Mouse (Mus musculus): ENCODE results near the gene Meis2. TPM values are rescaled to one million over a fixed set of nuclear protein-coding genes. Genes with fewer than 3 reads are reported as not detected.
A peak's percentile ranks its signal among the peaks of the same experiment; 100 is the strongest.

Meis2 gene
- total RNA-seq (2021): 1 to 10 TPM in 1 of 2 experiments, under 1 TPM in 1; 0.84 to 1.3 TPM
- long read RNA-seq, experiment 1: 0 reads
- long read RNA-seq, experiment 2, partial matches to known transcripts: 1 of 1 reads
- long read RNA-seq, experiment 2, other reads (novel, unspliced or antisense): 0 of 1 reads

- Histone ChIP-seq H3K4me3 (peak within 1 kb of the TSS; percentile 70), H3K27ac (peak within 1 kb of the TSS; percentile 80)
- peak; percentile 79 for DNase-seq
- intact Hi-C loops (cut with DNase I): no loop called here
- no peak for TF ChIP-seq CTCF (IDR thresholded peaks at IDR 0.05)
These were observed at the start of gene Meis2 for GRCm38 (mm10) chr2:116065570-116066005. Gene Meis2, minus strand, starts transcription at chr2:116065839.

- Histone ChIP-seq H3K27ac (no peak overlapping the region), H3K4me3 (no peak overlapping the region)
- intact Hi-C loops (cut with DNase I): loop anchor here (10.0 kb wide), 2 partner anchors 251 to 591 kb away; no protein-coding TSS in a partner anchor
- DNase-seq: no peak
- peak; percentile 36 for TF ChIP-seq CTCF (IDR thresholded peaks at IDR 0.05)
These were observed 40.6 kb upstream of the Meis2 start for GRCm38 (mm10) chr2:116106194-116106593.

GRCm38 (mm10) chr2:116105179-116105578 lies 39.5 kb upstream of the Meis2 start:
- no peak overlapping the region for H3K4me3 ChIP-seq
- no peak overlapping the region for H3K27ac ChIP-seq
- intact Hi-C loops (cut with DNase I): loop anchor here (10.0 kb wide), 2 partner anchors 250 to 590 kb away; no protein-coding TSS in a partner anchor
- DNase-seq: no peak
- peak; percentile 43 for TF ChIP-seq CTCF (IDR thresholded peaks at IDR 0.05)

GRCm38 (mm10) chr2:116103411-116103996 lies 37.9 kb upstream of the Meis2 start:
- no peak overlapping the region for H3K4me3 ChIP-seq
- no peak for TF ChIP-seq CTCF (IDR thresholded peaks at IDR 0.05)
- DNase-seq: no peak
- intact Hi-C loops (cut with DNase I): loop anchor here (10.0 kb wide), 2 partner anchors 249 to 589 kb away; no protein-coding TSS in a partner anchor
- no peak overlapping the region for H3K27ac ChIP-seq

- intact Hi-C loops (cut with DNase I): loop anchor here (10.0 kb wide), 2 partner anchors 246 to 586 kb away; no protein-coding TSS in a partner anchor
- DNase-seq: peak; percentile 33
- TF ChIP-seq CTCF (IDR thresholded peaks at IDR 0.05): peak; percentile 74
- no peak overlapping the region for H3K27ac ChIP-seq
- no peak overlapping the region for H3K4me3 ChIP-seq
These were observed 35.6 kb upstream of the Meis2 start for GRCm38 (mm10) chr2:116101221-116101620.

- no peak for TF ChIP-seq CTCF (IDR thresholded peaks at IDR 0.05)
- intact Hi-C loops (cut with DNase I): no loop called here
- H3K27ac ChIP-seq: no peak overlapping the region
- H3K4me3 ChIP-seq: no peak overlapping the region
- DNase-seq: no peak
These were observed 15.3 kb upstream of the Meis2 start for GRCm38 (mm10) chr2:116080961-116081360.

GRCm38 (mm10) chr2:116078841-116079240 lies 13.2 kb upstream of the Meis2 start:
- no peak for TF ChIP-seq CTCF (IDR thresholded peaks at IDR 0.05)
- intact Hi-C loops (cut with DNase I): no loop called here
- DNase-seq: no peak

GRCm38 (mm10) chr2:116077716-116078115 lies 12.1 kb upstream of the Meis2 start:
- no peak for DNase-seq
- intact Hi-C loops (cut with DNase I): no loop called here
- no peak for TF ChIP-seq CTCF (IDR thresholded peaks at IDR 0.05)
- Histone ChIP-seq H3K4me3 (no peak overlapping the region), H3K27ac (no peak overlapping the region)

More at GRCm38 (mm10) chr2:116078841-116079240, 13.2 kb upstream of the Meis2 start:
- Histone ChIP-seq H3K4me3 (no peak overlapping the region), H3K27ac (no peak overlapping the region)

GRCm38 (mm10) chr2:116076752-116077480 lies 11.3 kb upstream of the Meis2 start:
- intact Hi-C loops (cut with DNase I): no loop called here
- TF ChIP-seq CTCF (IDR thresholded peaks at IDR 0.05): no peak

GRCm38 (mm10) chr2:116075902-116076301 lies 10.3 kb upstream of the Meis2 start:
- no peak overlapping the region for H3K27ac ChIP-seq
- TF ChIP-seq CTCF (IDR thresholded peaks at IDR 0.05): no peak
- H3K4me3 ChIP-seq: peak overlapping the region; percentile 69
- peak; percentile 45 for DNase-seq
- intact Hi-C loops (cut with DNase I): no loop called here

More at GRCm38 (mm10) chr2:116076752-116077480, 11.3 kb upstream of the Meis2 start:
- Histone ChIP-seq H3K27ac (no peak overlapping the region), H3K4me3 (no peak overlapping the region)
- DNase-seq: no peak

GRCm38 (mm10) chr2:116075477-116075876 lies 9.8 kb upstream of the Meis2 start:
- Histone ChIP-seq H3K4me3 (peak overlapping the region; percentile 69), H3K27ac (no peak overlapping the region)
- no peak for TF ChIP-seq CTCF (IDR thresholded peaks at IDR 0.05)
- peak; percentile 22 for DNase-seq
- intact Hi-C loops (cut with DNase I): no loop called here

- DNase-seq: no peak
- no peak for TF ChIP-seq CTCF (IDR thresholded peaks at IDR 0.05)
- intact Hi-C loops (cut with DNase I): no loop called here
- H3K4me3 ChIP-seq: peak overlapping the region; percentile 69
- H3K27ac ChIP-seq: no peak overlapping the region
These were observed 9.2 kb upstream of the Meis2 start for GRCm38 (mm10) chr2:116074726-116075440.

Measured in gastrocnemius, adult 2 months (tissue).